Mouse (Mus musculus) forebrain, embryonic 15.5 days (tissue): ENCODE data around the gene Mettl1. TPM values are rescaled to one million over a fixed set of nuclear protein-coding genes. Genes with fewer than 3 reads are reported as not detected.
A peak's percentile ranks its signal among the peaks of the same experiment; 100 is the strongest.
"Not testable (repeated sequence)": the region's sequence is repeated elsewhere in the genome, so short reads cannot be mapped to it uniquely, and the experiment has no call there.

Source experiments
- ATAC-seq: fragments of 200-750 bp; cut with Nextera tagmentation; replicated peaks from 2 replicates; pipeline ENCODE4 v1.8.0; 2017; ENCODE audit warnings: mild to moderate bottlenecking, moderate TSS enrichment, moderate library complexity
- H3K27ac ChIP-seq: fragments of 300-500 bp; sonication (generic); replicated peaks from 2 replicates; pipeline ENCODE4 v1.5.1; 2015; ENCODE audit warnings: mild to moderate bottlenecking, inconsistent platforms
- H3K27me3 ChIP-seq: fragments of 300-500 bp; sonication (generic); 2 replicates; pipeline ENCODE4 v1.6.1; 2015; ENCODE audit warnings: inconsistent platforms
- H3K36me3 ChIP-seq: fragments of 300-500 bp; sonication (generic); 2 replicates; pipeline ENCODE4 v1.6.1; 2015; ENCODE audit warnings: mild to moderate bottlenecking, inconsistent platforms
- H3K4me1 ChIP-seq: fragments of 300-500 bp; sonication (generic); 2 replicates; pipeline ENCODE4 v1.6.1; 2015; ENCODE audit warnings: inconsistent platforms
- H3K4me2 ChIP-seq: fragments of 300-500 bp; sonication (generic); replicated peaks from 2 replicates; pipeline ENCODE4 v1.6.1; 2015; ENCODE audit warnings: mild to moderate bottlenecking, inconsistent platforms
- H3K4me3 ChIP-seq: fragments of 300-500 bp; sonication (generic); 2 replicates; pipeline ENCODE4 v1.5.1; 2015; ENCODE audit warnings: mild to moderate bottlenecking, inconsistent platforms
- H3K9ac ChIP-seq: fragments of 300-500 bp; sonication (generic); replicated peaks from 2 replicates; pipeline ENCODE4 v1.6.1; 2015; ENCODE audit warnings: mild to moderate bottlenecking, inconsistent platforms
- H3K9me3 ChIP-seq: fragments of 300-500 bp; sonication (generic); 2 replicates; pipeline ENCODE4 v1.6.1; 2016; ENCODE audit warnings: inconsistent platforms
- WGBS: fragments of 180-500 bp; shearing (Covaris S2); methylation state at CpG from one replicate; pipeline ENCODE4 v1.1.7; 2015; ENCODE audit warnings: mixed read lengths; 5-methylcytosine and 5-hydroxymethylcytosine counted together
- polyA plus RNA-seq: library from polyadenylated mRNA; unstranded; fragments of >200 nt; fragmentation: Nextera tagmentation; extraction: Ambion mirVana; gene quantifications from 2 replicates; pipeline ENCODE4 v1.2.1, GENCODE M21; 2015

Mettl1 gene
- polyA plus RNA-seq, 1 experiment from 2014 or later = 20.6 TPM

GRCm38 (mm10) chr10:127071203-127071602, 30.0 kb downstream of the Mettl1 start:
- 71% methylated on average over 9 of the region's 9 CpGs for WGBS
- no peak for ATAC-seq
- no peaks in the 10 kb centered on the region for H3K27me3 ChIP-seq
- H3K4me1 ChIP-seq = peaks cover 24% of the 10 kb centered on the region
- peak overlapping the region; percentile 95; the same call in 1 of the 2 replicates for H3K27ac ChIP-seq
- peaks cover 25% of the 10 kb centered on the region for H3K36me3 ChIP-seq
- no peaks in the 10 kb centered on the region for H3K9me3 ChIP-seq
- peak overlapping the region; percentile 68 for H3K9ac ChIP-seq
- peak overlapping the region; percentile 67 for H3K4me3 ChIP-seq
- peak overlapping the region; percentile 88 for H3K4me2 ChIP-seq

- peaks cover 24% of the 10 kb centered on the region for H3K4me1 ChIP-seq
- ATAC-seq, H3K4me3 ChIP-seq, H3K4me2 ChIP-seq, H3K27me3 ChIP-seq, H3K27ac ChIP-seq, H3K9ac ChIP-seq, H3K9me3 ChIP-seq: not testable (repeated sequence)
- 77% methylated on average over 4 of the region's 4 CpGs for WGBS
- peaks cover 14% of the 10 kb centered on the region for H3K36me3 ChIP-seq
Observed at GRCm38 (mm10) chr10:127072270-127072669, 31.1 kb downstream of the Mettl1 start.

- not testable (repeated sequence) for H3K27me3 ChIP-seq, H3K36me3 ChIP-seq, H3K4me2 ChIP-seq, H3K27ac ChIP-seq, H3K4me3 ChIP-seq, H3K9ac ChIP-seq, H3K9me3 ChIP-seq, ATAC-seq
- peaks cover 30% of the 10 kb centered on the region for H3K4me1 ChIP-seq
- WGBS = 86% methylated on average over 2 of the region's 2 CpGs
Observed at GRCm38 (mm10) chr10:127072969-127073368, 31.8 kb downstream of the Mettl1 start.

- no peak overlapping the region for H3K27ac ChIP-seq
- H3K4me1 ChIP-seq = peaks cover 27% of the 10 kb centered on the region
- no peak for ATAC-seq
- no peak overlapping the region for H3K4me3 ChIP-seq
- H3K9ac ChIP-seq = no peak overlapping the region
- 93% methylated on average over 1 of the region's 1 CpGs for WGBS
- no peaks in the 10 kb centered on the region for H3K9me3 ChIP-seq
- H3K4me2 ChIP-seq = no peak overlapping the region
- H3K36me3 ChIP-seq = no peaks in the 10 kb centered on the region
- no peaks in the 10 kb centered on the region; the same call in 1 of the 2 replicates for H3K27me3 ChIP-seq
Observed at GRCm38 (mm10) chr10:127073981-127074380, 32.8 kb downstream of the Mettl1 start.

- Histone ChIP-seq H3K4me3 (no peak within 1 kb of the TSS), H3K9me3 (no peaks in the 10 kb centered on the region), H3K4me1 (peaks cover 26% of the 10 kb centered on the region), H3K4me2 (no peak within 1 kb of the TSS), H3K27ac (no peak within 1 kb of the TSS), H3K9ac (no peak within 1 kb of the TSS), H3K36me3 (no peaks in the 10 kb centered on the region), H3K27me3 (peaks cover 4% of the 10 kb centered on the region)
- WGBS = 69% methylated on average over 9 of the region's 9 CpGs
- ATAC-seq = no peak
Observed at GRCm38 (mm10) chr10:127075080-127075479, 33.9 kb downstream of the Mettl1 start, which contains the start of gene Agap2. Agap2 (plus strand) TSS chr10:127075284.

GRCm38 (mm10) chr10:127075651-127076050, 34.4 kb downstream of the Mettl1 start:
- H3K9me3 ChIP-seq = no peaks in the 10 kb centered on the region
- no peak overlapping the region for H3K4me2 ChIP-seq
- 76% methylated on average over 8 of the region's 8 CpGs for WGBS
- peaks cover 10% of the 10 kb centered on the region for H3K27me3 ChIP-seq
- H3K27ac ChIP-seq = no peak overlapping the region
- H3K36me3 ChIP-seq = no peaks in the 10 kb centered on the region
- H3K4me3 ChIP-seq = no peak overlapping the region
- H3K9ac ChIP-seq = no peak overlapping the region
- ATAC-seq = no peak
- H3K4me1 ChIP-seq = peaks cover 31% of the 10 kb centered on the region

- H3K27ac ChIP-seq = no peak overlapping the region
- ATAC-seq = no peak
- H3K9ac ChIP-seq = no peak overlapping the region
- peaks cover 13% of the 10 kb centered on the region for H3K27me3 ChIP-seq
- peaks cover 31% of the 10 kb centered on the region for H3K4me1 ChIP-seq
- no peaks in the 10 kb centered on the region for H3K9me3 ChIP-seq
- 52% methylated on average over 4 of the region's 4 CpGs for WGBS
- H3K36me3 ChIP-seq = no peaks in the 10 kb centered on the region
- H3K4me2 ChIP-seq = no peak overlapping the region
- H3K4me3 ChIP-seq = no peak overlapping the region
Observed at GRCm38 (mm10) chr10:127076082-127076481, 34.9 kb downstream of the Mettl1 start.

- peak overlapping the region; percentile 83 for H3K27ac ChIP-seq
- peak overlapping the region; percentile 34 for H3K9ac ChIP-seq
- H3K36me3 ChIP-seq = no peaks in the 10 kb centered on the region
- H3K4me3 ChIP-seq = peak overlapping the region; percentile 70
- ATAC-seq = no peak
- H3K9me3 ChIP-seq = no peaks in the 10 kb centered on the region
- H3K4me2 ChIP-seq = peak overlapping the region; percentile 76
- H3K4me1 ChIP-seq = peaks cover 41% of the 10 kb centered on the region
- WGBS = 3% methylated on average over 10 of the region's 10 CpGs
- H3K27me3 ChIP-seq = peaks cover 13% of the 10 kb centered on the region
Observed at GRCm38 (mm10) chr10:127077515-127077914, 36.3 kb downstream of the Mettl1 start.

- WGBS = 2% methylated on average over 12 of the region's 12 CpGs
- peak overlapping the region; percentile 83 for H3K27ac ChIP-seq
- peaks cover 41% of the 10 kb centered on the region for H3K4me1 ChIP-seq
- H3K4me3 ChIP-seq = peak overlapping the region; percentile 70
- H3K4me2 ChIP-seq = peak overlapping the region; percentile 76
- ATAC-seq = peak; percentile 49
- H3K9me3 ChIP-seq = no peaks in the 10 kb centered on the region
- H3K36me3 ChIP-seq = no peaks in the 10 kb centered on the region; the same call in 1 of the 2 replicates
- H3K27me3 ChIP-seq = peaks cover 17% of the 10 kb centered on the region
- peak overlapping the region; percentile 59 for H3K9ac ChIP-seq
Observed at GRCm38 (mm10) chr10:127078001-127078676, 36.9 kb downstream of the Mettl1 start.

- peak overlapping the region; percentile 76 for H3K4me2 ChIP-seq
- H3K9ac ChIP-seq = peak overlapping the region; percentile 59
- H3K4me1 ChIP-seq = peaks cover 41% of the 10 kb centered on the region
- peak overlapping the region; percentile 83 for H3K27ac ChIP-seq
- peaks cover 3% of the 10 kb centered on the region; the same call in 1 of the 2 replicates for H3K36me3 ChIP-seq
- H3K9me3 ChIP-seq = no peaks in the 10 kb centered on the region
- peak; percentile 74 for ATAC-seq
- H3K27me3 ChIP-seq = peaks cover 19% of the 10 kb centered on the region
- WGBS = under 1% methylated on average over 41 of the region's 49 CpGs
- H3K4me3 ChIP-seq = peak overlapping the region; percentile 70
Observed at GRCm38 (mm10) chr10:127078677-127079575, 37.7 kb downstream of the Mettl1 start.

- Histone ChIP-seq H3K9me3 (no peaks in the 10 kb centered on the region), H3K36me3 (peaks cover 11% of the 10 kb centered on the region; the same call in 1 of the 2 replicates), H3K27ac (peak overlapping the region; percentile 83), H3K4me2 (peak overlapping the region; percentile 76), H3K9ac (peak overlapping the region; percentile 59), H3K27me3 (peaks cover 19% of the 10 kb centered on the region), H3K4me1 (peaks cover 41% of the 10 kb centered on the region), H3K4me3 (peak overlapping the region; percentile 70)
- peak; percentile 3; the same call in 1 of the 2 replicates for ATAC-seq
- WGBS = 2% methylated on average over 65 of the region's 70 CpGs
Observed at GRCm38 (mm10) chr10:127079665-127080391, 38.6 kb downstream of the Mettl1 start.
